Mouse (Mus musculus): ENCODE data around the gene Rasgrp4. TPM values are rescaled to one million over a fixed set of nuclear protein-coding genes. Genes with fewer than 3 reads are reported as not detected.

Rasgrp4 gene
- total RNA-seq, 2 experiments from 2014 or later: 1.2 to 1.4 TPM

- no peak overlapping the region for H3K4me3 ChIP-seq
- intact Hi-C loops (cut with DNase I): no loop called here
- no peak overlapping the region for H3K27ac ChIP-seq
- DNase-seq (ENCODE audit: extremely low spot score in 1 of 2, low spot score in 2 of 2): no peak
- no peak for TF ChIP-seq CTCF (IDR thresholded peaks at IDR 0.05)
Observed at GRCm38 (mm10) chr7:29151486-29151885, 16.8 kb downstream of the Rasgrp4 start.

GRCm38 (mm10) chr7:29154018-29154720, 19.5 kb downstream of the Rasgrp4 start:
- DNase-seq (ENCODE audit: extremely low spot score in 1 of 2, low spot score in 2 of 2): no peak
- Histone ChIP-seq H3K4me3 (no peak overlapping the region), H3K27ac (no peak overlapping the region)
- peak; percentile 33 for TF ChIP-seq CTCF (IDR thresholded peaks at IDR 0.05)
- intact Hi-C loops (cut with DNase I): no loop called here

GRCm38 (mm10) chr7:29155196-29155837, 20.7 kb downstream of the Rasgrp4 start:
- Histone ChIP-seq H3K4me3 (peak overlapping the region; percentile 76), H3K27ac (peak overlapping the region; percentile 90)
- intact Hi-C loops (cut with DNase I): no loop called here
- no peak; the same call in none of the 2 replicates for TF ChIP-seq CTCF (IDR thresholded peaks at IDR 0.05)
- DNase-seq (ENCODE audit: extremely low spot score in 1 of 2, low spot score in 2 of 2): peak; percentile 90 to 92

- Histone ChIP-seq H3K27ac (peak within 1 kb of the TSS; percentile 90), H3K4me3 (peak within 1 kb of the TSS; percentile 76)
- TF ChIP-seq CTCF (IDR thresholded peaks at IDR 0.05): peak; percentile 43
- peak; percentile 85 to 86 for DNase-seq (ENCODE audit: extremely low spot score in 1 of 2, low spot score in 2 of 2)
- intact Hi-C loops (cut with DNase I): no loop called here
Observed at GRCm38 (mm10) chr7:29155838-29156782, 21.5 kb downstream of the Rasgrp4 start, which contains the start of gene Fam98c. Fam98c (minus strand) TSS chr7:29156234.

GRCm38 (mm10) chr7:29158264-29158663, 23.6 kb downstream of the Rasgrp4 start:
- DNase-seq (ENCODE audit: extremely low spot score in 1 of 2, low spot score in 2 of 2): peak in 1 of 2 experiments; percentile 8
- no peak for TF ChIP-seq CTCF (IDR thresholded peaks at IDR 0.05)
- no peak overlapping the region for H3K4me3 ChIP-seq
- intact Hi-C loops (cut with DNase I): no loop called here
- H3K27ac ChIP-seq: no peak overlapping the region

- DNase-seq (ENCODE audit: extremely low spot score in 1 of 2, low spot score in 2 of 2): no peak
- Histone ChIP-seq H3K27ac (no peak overlapping the region), H3K4me3 (no peak overlapping the region)
- no peak for TF ChIP-seq CTCF (IDR thresholded peaks at IDR 0.05)
- intact Hi-C loops (cut with DNase I): no loop called here
Observed at GRCm38 (mm10) chr7:29162294-29162693, 27.6 kb downstream of the Rasgrp4 start.

- intact Hi-C loops (cut with DNase I): no loop called here
- H3K27ac ChIP-seq: no peak overlapping the region
Observed at GRCm38 (mm10) chr7:29162750-29163525, 28.3 kb downstream of the Rasgrp4 start.

GRCm38 (mm10) chr7:29167656-29168055, 33.0 kb downstream of the Rasgrp4 start:
- Histone ChIP-seq H3K4me3 (peak overlapping the region; percentile 83), H3K27ac (no peak overlapping the region)
- no peak for DNase-seq (ENCODE audit: extremely low spot score in 1 of 2, low spot score in 2 of 2)
- intact Hi-C loops (cut with DNase I): no loop called here
- TF ChIP-seq CTCF (IDR thresholded peaks at IDR 0.05): no peak

More at GRCm38 (mm10) chr7:29162750-29163525, 28.3 kb downstream of the Rasgrp4 start:
- no peak for TF ChIP-seq CTCF (IDR thresholded peaks at IDR 0.05)
- H3K4me3 ChIP-seq: no peak overlapping the region
- DNase-seq (ENCODE audit: extremely low spot score in 1 of 2, low spot score in 2 of 2): no peak

- DNase-seq (ENCODE audit: extremely low spot score in 1 of 2, low spot score in 2 of 2): no peak
- peak overlapping the region; percentile 83 for H3K4me3 ChIP-seq
- intact Hi-C loops (cut with DNase I): no loop called here
- no peak for TF ChIP-seq CTCF (IDR thresholded peaks at IDR 0.05)
- peak overlapping the region; percentile 94 for H3K27ac ChIP-seq
Observed at GRCm38 (mm10) chr7:29168121-29168695, 33.6 kb downstream of the Rasgrp4 start.

GRCm38 (mm10) chr7:29168791-29169230, 34.2 kb downstream of the Rasgrp4 start:
- DNase-seq (ENCODE audit: extremely low spot score in 1 of 2, low spot score in 2 of 2): peak in 1 of 2 experiments; percentile 32
- peak overlapping the region; percentile 94 for H3K27ac ChIP-seq
- H3K4me3 ChIP-seq: peak overlapping the region; percentile 83
- TF ChIP-seq CTCF (IDR thresholded peaks at IDR 0.05): no peak
- intact Hi-C loops (cut with DNase I): no loop called here

All from left cerebral cortex, adult 2 months (tissue).